Mouse (Mus musculus): ENCODE data around the gene Cacna1s.

The Cacna1s gene

GRCm38 (mm10) chr1:136051465-136051864 is 1.1 kb upstream of the Cacna1s start:
- DNase-seq (ENCODE audit: low spot score): peak; percentile 63

GRCm38 (mm10) chr1:136055771-136056170 is 3.2 kb downstream of the Cacna1s start:
- DNase-seq (ENCODE audit: low spot score): no peak

- DNase-seq (ENCODE audit: low spot score): no peak
These were observed 6.0 kb downstream of the Cacna1s start for GRCm38 (mm10) chr1:136058594-136058993.

- DNase-seq (ENCODE audit: low spot score): no peak
These were observed 8.7 kb downstream of the Cacna1s start for GRCm38 (mm10) chr1:136061041-136061789.

- DNase-seq (ENCODE audit: low spot score): no peak
These were observed 9.2 kb downstream of the Cacna1s start for GRCm38 (mm10) chr1:136061790-136062141.

- DNase-seq (ENCODE audit: low spot score): no peak
These were observed 11.4 kb downstream of the Cacna1s start for GRCm38 (mm10) chr1:136063991-136064390.

- DNase-seq (ENCODE audit: low spot score): no peak
These were observed 14.1 kb downstream of the Cacna1s start for GRCm38 (mm10) chr1:136066621-136067020.

GRCm38 (mm10) chr1:136067579-136067978 is 15.0 kb downstream of the Cacna1s start:
- DNase-seq (ENCODE audit: low spot score): no peak

- DNase-seq (ENCODE audit: low spot score): peak; percentile 13
These were observed 23.5 kb downstream of the Cacna1s start for GRCm38 (mm10) chr1:136076086-136076485.

GRCm38 (mm10) chr1:136077656-136078055 is 25.1 kb downstream of the Cacna1s start:
- no peak for DNase-seq (ENCODE audit: low spot score)

- no peak for DNase-seq (ENCODE audit: low spot score)
These were observed 28.6 kb downstream of the Cacna1s start for GRCm38 (mm10) chr1:136081161-136081560.

- no peak for DNase-seq (ENCODE audit: low spot score)
These were observed 33.6 kb downstream of the Cacna1s start for GRCm38 (mm10) chr1:136085988-136086685.

- DNase-seq (ENCODE audit: low spot score): no peak
These were observed 37.0 kb downstream of the Cacna1s start for GRCm38 (mm10) chr1:136089368-136090165.

- no peak for DNase-seq (ENCODE audit: low spot score)
These were observed 41.2 kb downstream of the Cacna1s start for GRCm38 (mm10) chr1:136093726-136094125.

- no peak for DNase-seq (ENCODE audit: low spot score)
These were observed 42.3 kb downstream of the Cacna1s start for GRCm38 (mm10) chr1:136094807-136095206.

GRCm38 (mm10) chr1:136102094-136102493 is 49.5 kb downstream of the Cacna1s start:
- DNase-seq (ENCODE audit: low spot score): no peak

- no peak for DNase-seq (ENCODE audit: low spot score)
These were observed 50.0 kb downstream of the Cacna1s start for GRCm38 (mm10) chr1:136102551-136102950.

GRCm38 (mm10) chr1:136102981-136103380 is 50.4 kb downstream of the Cacna1s start:
- DNase-seq (ENCODE audit: low spot score): no peak

- no peak for DNase-seq (ENCODE audit: low spot score)
These were observed 51.1 kb downstream of the Cacna1s start for GRCm38 (mm10) chr1:136103696-136104095.

GRCm38 (mm10) chr1:136104741-136105140 is 52.2 kb downstream of the Cacna1s start:
- no peak for DNase-seq (ENCODE audit: low spot score)

GRCm38 (mm10) chr1:136109464-136109863 is 56.9 kb downstream of the Cacna1s start:
- no peak for DNase-seq (ENCODE audit: low spot score)

- peak; percentile 55 for DNase-seq (ENCODE audit: low spot score)
These were observed 63.6 kb downstream of the Cacna1s start for GRCm38 (mm10) chr1:136116183-136116582.

GRCm38 (mm10) chr1:136117069-136117468 is 64.5 kb downstream of the Cacna1s start:
- DNase-seq (ENCODE audit: low spot score): no peak

Data from MN1 (cell line).